Comparison of ENCODE assay signal across 20 mouse cellular contexts in genomic region chr16:8752334-8752733, GRCm38 (mm10). TPM values are rescaled to one million over a fixed set of nuclear protein-coding genes. Genes with fewer than 3 reads are reported as not detected.
A peak's percentile ranks its signal among the peaks of the same experiment; 100 is the strongest.
DNase-seq lines count a peak whose midpoint lies in the region; ATAC-seq and TF ChIP-seq lines count a peak whose summit lies in the region.
"Had no signal": no experiment of that assay in that cellular context is flagged by ENCODE, and none has a peak within 500 bp of the region (broad histone marks: within the 10 kb centered on the region; RNA-seq: fewer than 3 reads in every experiment).

No protein-coding gene starts in this region.

- no peak for TF ChIP-seq POLR2A in kidney, adult 2 months (IDR thresholded peaks at IDR 0.05; ENCODE audit: low read depth, low read length)

- 88% methylated on average over 2 of the region's 2 CpGs for WGBS in kidney, embryonic 15.5 days
- 88% methylated on average over 2 of the region's 2 CpGs for WGBS in kidney, adult 2 months
- WGBS in liver, embryonic 13.5 days (ENCODE audit: insufficient replicate concordance) = 11% methylated on average over 2 of the region's 2 CpGs
- WGBS in stomach, embryonic 15.5 days = 69% methylated on average over 2 of the region's 2 CpGs
- 81% methylated on average over 2 of the region's 2 CpGs for WGBS in midbrain, postnatal 0 days
- 82% methylated on average over 2 of the region's 2 CpGs for WGBS in hindbrain, embryonic 16.5 days

- peak; percentile 74 for ATAC-seq in kidney, embryonic 15.5 days (replicated peaks; ENCODE audit: low FRiP score)
- ATAC-seq in erythroblast, adult 5-6 weeks (replicated peaks; ENCODE audit: low FRiP score, poor library complexity, severe bottlenecking) = peak; percentile 64
- ATAC-seq in liver, embryonic 13.5 days (ENCODE audit: low read depth) = peak; percentile 90
- ATAC-seq in stomach, embryonic 15.5 days (ENCODE audit: insufficient read depth, low FRiP score, low read depth) = peak; percentile 81
- no peak for ATAC-seq in midbrain, postnatal 0 days (ENCODE audit: low FRiP score)
- ATAC-seq in hindbrain, embryonic 16.5 days = no peak

- TF ChIP-seq CTCF in kidney, adult 2 months (conservative IDR thresholded peaks at IDR 0.05; ENCODE audit: insufficient read depth, insufficient read length, low read depth, low read length) = no peak
- no peak for TF ChIP-seq CTCF in midbrain, postnatal 0 days (IDR thresholded peaks at IDR 0.05)

- H3K36me3 ChIP-seq in kidney, embryonic 15.5 days = no peaks in the 10 kb centered on the region
- no peaks in the 10 kb centered on the region for H3K36me3 ChIP-seq in kidney, adult 2 months (ENCODE audit: control insufficient read depth, insufficient read depth, low read length)
- no peaks in the 10 kb centered on the region for H3K36me3 ChIP-seq in liver, embryonic 13.5 days
- no peaks in the 10 kb centered on the region for H3K36me3 ChIP-seq in stomach, embryonic 15.5 days
- no peaks in the 10 kb centered on the region for H3K36me3 ChIP-seq in midbrain, postnatal 0 days (ENCODE audit: insufficient read depth, low read length)
- no peaks in the 10 kb centered on the region for H3K36me3 ChIP-seq in hindbrain, embryonic 16.5 days (ENCODE audit: control insufficient read depth, insufficient read depth, low read length)
- H3K36me3 ChIP-seq: hindbrain, embryonic 10.5 days; limb, embryonic 12.5 days; neural tube, embryonic 13.5 days had no signal

- H3K9me3 ChIP-seq in kidney, embryonic 15.5 days (replicated peaks) = no peaks in the 10 kb centered on the region
- 0 out of 2 replicates have a peak, but pooled peaks cover 3% of the 10 kb centered on the region for H3K9me3 ChIP-seq in liver, embryonic 13.5 days (replicated peaks)
- H3K9me3 ChIP-seq in stomach, embryonic 15.5 days = no peaks in the 10 kb centered on the region
- H3K9me3 ChIP-seq in midbrain, postnatal 0 days (ENCODE audit: low read length) = no peaks in the 10 kb centered on the region
- no peaks in the 10 kb centered on the region for H3K9me3 ChIP-seq in hindbrain, embryonic 16.5 days (ENCODE audit: control insufficient read depth, low read length)
- H3K9me3 ChIP-seq: hindbrain, embryonic 10.5 days; limb, embryonic 12.5 days; neural tube, embryonic 13.5 days had no signal

- no peak overlapping the region for H3K9ac ChIP-seq in kidney, embryonic 15.5 days
- peak overlapping the region; percentile 67 for H3K9ac ChIP-seq in liver, embryonic 13.5 days
- no peak overlapping the region for H3K9ac ChIP-seq in stomach, embryonic 15.5 days
- no peak overlapping the region for H3K9ac ChIP-seq in midbrain, postnatal 0 days (replicated peaks; ENCODE audit: low read length, poor library complexity, severe bottlenecking)
- H3K9ac ChIP-seq in hindbrain, embryonic 16.5 days (ENCODE audit: low read depth, low read length) = no peak overlapping the region
- H3K9ac ChIP-seq: limb, embryonic 12.5 days; lung, embryonic 14.5 days; neural tube, embryonic 13.5 days had no signal

- DNase-seq in kidney, adult 2 months = no peak
- DNase-seq in liver, embryonic 13.5 days = peak; percentile 70
- DNase-seq in urinary bladder, postnatal 36 days (ENCODE audit: low spot score in 2 of 2) = no peak
- DNase-seq in midbrain, postnatal 0 days (ENCODE audit: low spot score) = no peak
- DNase-seq: adrenal gland, adult 2 months; cerebellum, postnatal 25 days; embryo, embryonic 11 days; heart, adult 11 months; kidney, postnatal 4 days; lung, embryonic 14.5 days; lung, postnatal 4 days had no signal

- no peaks in the 10 kb centered on the region for H3K4me1 ChIP-seq in kidney, embryonic 15.5 days
- no peaks in the 10 kb centered on the region for H3K4me1 ChIP-seq in kidney, adult 2 months (ENCODE audit: control insufficient read depth, insufficient read depth, low read length)
- H3K4me1 ChIP-seq in liver, embryonic 13.5 days (replicated peaks) = peaks cover 82% of the 10 kb centered on the region
- no peaks in the 10 kb centered on the region for H3K4me1 ChIP-seq in stomach, embryonic 15.5 days
- H3K4me1 ChIP-seq in midbrain, postnatal 0 days (ENCODE audit: insufficient read depth, low read length) = no peaks in the 10 kb centered on the region
- no peaks in the 10 kb centered on the region for H3K4me1 ChIP-seq in hindbrain, embryonic 16.5 days (ENCODE audit: control insufficient read depth, insufficient read depth, low read depth, low read length)
- H3K4me1 ChIP-seq: hindbrain, embryonic 10.5 days; limb, embryonic 12.5 days; neural tube, embryonic 13.5 days had no signal

- no peak overlapping the region for H3K27ac ChIP-seq in kidney, embryonic 15.5 days
- no peak overlapping the region for H3K27ac ChIP-seq in kidney, adult 2 months (ENCODE audit: insufficient read depth, low read depth, low read length)
- H3K27ac ChIP-seq in liver, embryonic 13.5 days = peak overlapping the region; percentile 97
- H3K27ac ChIP-seq in stomach, embryonic 15.5 days = no peak overlapping the region
- H3K27ac ChIP-seq in midbrain, postnatal 0 days (ENCODE audit: low read depth, low read length) = no peak overlapping the region
- no peak overlapping the region for H3K27ac ChIP-seq in hindbrain, embryonic 16.5 days (ENCODE audit: low read depth, low read length)
- H3K27ac ChIP-seq: hindbrain, embryonic 10.5 days; limb, embryonic 12.5 days; neural tube, embryonic 13.5 days had no signal

- no peak overlapping the region for H3K4me2 ChIP-seq in kidney, embryonic 15.5 days
- H3K4me2 ChIP-seq in liver, embryonic 13.5 days = peak overlapping the region; percentile 64
- H3K4me2 ChIP-seq in stomach, embryonic 15.5 days = no peak overlapping the region
- no peak overlapping the region for H3K4me2 ChIP-seq in midbrain, postnatal 0 days (ENCODE audit: low read depth, low read length, poor library complexity, severe bottlenecking)
- H3K4me2 ChIP-seq in hindbrain, embryonic 16.5 days (ENCODE audit: low read length) = no peak overlapping the region
- H3K4me2 ChIP-seq: limb, embryonic 12.5 days; lung, embryonic 14.5 days; midbrain, embryonic 11.5 days; neural tube, embryonic 13.5 days had no signal

- no peak overlapping the region for H3K4me3 ChIP-seq in kidney, embryonic 15.5 days (replicated peaks)
- no peak overlapping the region for H3K4me3 ChIP-seq in kidney, adult 2 months (ENCODE audit: insufficient read depth, low read depth, low read length)
- peak overlapping the region; percentile 13 for H3K4me3 ChIP-seq in liver, embryonic 13.5 days (replicated peaks)
- H3K4me3 ChIP-seq in stomach, embryonic 15.5 days (replicated peaks) = no peak overlapping the region
- H3K4me3 ChIP-seq in midbrain, postnatal 0 days (ENCODE audit: low read depth, low read length) = no peak overlapping the region
- H3K4me3 ChIP-seq in hindbrain, embryonic 16.5 days (ENCODE audit: low read length) = no peak overlapping the region
- H3K4me3 ChIP-seq: hindbrain, embryonic 10.5 days; limb, embryonic 12.5 days; neural tube, embryonic 13.5 days had no signal

- H3K27me3 ChIP-seq in kidney, embryonic 15.5 days = no peaks in the 10 kb centered on the region
- no peaks in the 10 kb centered on the region for H3K27me3 ChIP-seq in kidney, adult 2 months (replicated peaks; ENCODE audit: control insufficient read depth, insufficient read depth, low read length)
- no peaks in the 10 kb centered on the region for H3K27me3 ChIP-seq in liver, embryonic 13.5 days
- H3K27me3 ChIP-seq in stomach, embryonic 15.5 days (replicated peaks) = no peaks in the 10 kb centered on the region
- no peaks in the 10 kb centered on the region for H3K27me3 ChIP-seq in midbrain, postnatal 0 days (ENCODE audit: insufficient read depth, low read length)
- H3K27me3 ChIP-seq in hindbrain, embryonic 16.5 days (replicated peaks; ENCODE audit: control insufficient read depth, insufficient read depth, low read length) = no peaks in the 10 kb centered on the region
- H3K27me3 ChIP-seq: CH12.LX; limb, embryonic 12.5 days; neural tube, embryonic 13.5 days had no signal

RNA-seq across cellular contexts. Expression of gene Usp7, which starts 39.8 kb away (rescaled TPM):
- polyA plus RNA-seq in kidney, embryonic 15.5 days (2015; fragmentation: Nextera tagmentation; extraction: Ambion mirVana) = 26.4 and 31.3 TPM in 2 replicates
- polyA plus RNA-seq in kidney, adult 2 months (2012; rRNA removed) = 20.6 and 26.2 TPM in 2 replicates
- total RNA-seq in erythroblast, adult 5-6 weeks (2015; ENCODE audit: low replicate concordance) = 545 and 592 TPM in 2 replicates
- total RNA-seq in erythroblast, adult 5-6 weeks (2017; ENCODE audit: low replicate concordance) = 1,042 and 1,164 TPM in 2 replicates
- polyA plus RNA-seq in liver, embryonic 13.5 days (2015; fragmentation: Nextera tagmentation; extraction: Ambion mirVana) = 26.5 and 26.8 TPM in 2 replicates
- polyA plus RNA-seq in stomach, embryonic 15.5 days (2015; fragmentation: Nextera tagmentation; extraction: Ambion mirVana) = 26.7 and 28.3 TPM in 2 replicates
- 116 and 129 TPM in 2 replicates for total RNA-seq in midbrain, postnatal 0 days (2014; rRNA removed)
- 17.0 and 21.8 TPM in 2 replicates for polyA plus RNA-seq in midbrain, postnatal 0 days (2015; fragmentation: Nextera tagmentation; extraction: Ambion mirVana)
- 23.9 and 25.5 TPM in 2 replicates for polyA plus RNA-seq in hindbrain, embryonic 16.5 days (2015; fragmentation: Nextera tagmentation; extraction: Ambion mirVana)

Comparison
In these comparisons a context has a peak if more than half of its experiments do, and no peak if none do; other contexts are left out.
1. ATAC-seq: peak in kidney, embryonic 15.5 days (single experiment), erythroblast, adult 5-6 weeks (single experiment), liver, embryonic 13.5 days (single experiment) and stomach, embryonic 15.5 days (single experiment); none in midbrain, postnatal 0 days (single experiment) and hindbrain, embryonic 16.5 days (single experiment).